Mouse (Mus musculus) MEL (cell line): ENCODE data around the gene B4galt1. TPM values are rescaled to one million over a fixed set of nuclear protein-coding genes. Genes with fewer than 3 reads are reported as not detected.

Experiments used
- DNase-seq: peaks from one replicate; pipeline ENCODE4 v3.0.0; 2011; ENCODE audit warnings: low read depth, low spot score
- H3K27ac ChIP-seq: 2 replicates; pipeline ENCODE4 v1.5.1; 2012; ENCODE audit warnings: low read depth, mild to moderate bottlenecking, control low read depth, low read length, moderate library complexity; ENCODE audit not compliant: control insufficient read depth
- H3K27me3 ChIP-seq, 2 experiments: fragments of 150-350 bp in 1 of 2; sonication (generic) in 1 of 2; 2 replicates each; pipeline ENCODE4 v1.6.1; 2012; ENCODE audit warnings: low read length in 2 of 2, mild to moderate bottlenecking in 2 of 2, improper control_type of control experiment in 1 of 2, moderate library complexity in 1 of 2; ENCODE audit not compliant: insufficient read depth in 2 of 2, control insufficient read depth in 1 of 2
- H3K36me3 ChIP-seq, 2 experiments: 2 replicates each; pipeline ENCODE4 v1.6.1; 2012 to 2014; ENCODE audit warnings: low read length in 2 of 2, improper control_type of control experiment in 1 of 2, inconsistent platforms in 1 of 2, mild to moderate bottlenecking in 1 of 2; ENCODE audit not compliant: insufficient read depth in 2 of 2, control insufficient read depth in 1 of 2
- H3K4me1 ChIP-seq, 2 experiments: fragments of 150-350 bp in 1 of 2; sonication (generic) in 1 of 2; 2 replicates each; pipeline ENCODE4 v1.6.1; 2012; ENCODE audit warnings: low read length in 2 of 2, improper control_type of control experiment in 1 of 2, mild to moderate bottlenecking in 1 of 2; ENCODE audit not compliant: insufficient read depth in 2 of 2, control insufficient read depth in 1 of 2
- H3K4me3 ChIP-seq, 2 experiments: fragments of 150-350 bp in 1 of 2; sonication (generic) in 1 of 2; 2 replicates each; pipeline ENCODE4 v1.5.1; 2012; ENCODE audit warnings: low read depth in 2 of 2, low read length in 2 of 2, mild to moderate bottlenecking in 2 of 2, moderate library complexity in 2 of 2, control low read depth in 1 of 2, improper control_type of control experiment in 1 of 2; ENCODE audit not compliant: control insufficient read depth in 1 of 2, insufficient read depth in 1 of 2
- H3K79me2 ChIP-seq: 2 replicates; pipeline ENCODE4 v1.6.1; 2012; ENCODE audit warnings: mild to moderate bottlenecking, low read length, moderate library complexity; ENCODE audit not compliant: control insufficient read depth, poor library complexity, insufficient read depth
- H3K9ac ChIP-seq: 2 replicates; pipeline ENCODE4 v1.6.1; 2012; ENCODE audit warnings: low read depth, mild to moderate bottlenecking, control low read depth, low read length, moderate library complexity; ENCODE audit not compliant: control insufficient read depth, poor library complexity, severe bottlenecking
- H3K9me3 ChIP-seq: fragments of 150-350 bp; sonication (generic); replicated peaks from 2 replicates; pipeline ENCODE4 v1.6.1; 2012; ENCODE audit warnings: mild to moderate bottlenecking, low read length, improper control_type of control experiment, moderate library complexity; ENCODE audit not compliant: insufficient read depth
- BHLHE40 ChIP-seq: IDR thresholded peaks from 2 replicates; pipeline ENCODE4 v1.6.1; 2012; ENCODE audit warnings: low read depth, mild to moderate bottlenecking, inconsistent platforms, low read length, improper control_type of control experiment, borderline replicate concordance
- CHD1 ChIP-seq: IDR thresholded peaks from 2 replicates; pipeline ENCODE4 v1.6.1; 2012; ENCODE audit warnings: low read depth, mild to moderate bottlenecking, inconsistent platforms, low read length, improper control_type of control experiment
- EP300 ChIP-seq, 2 experiments: IDR thresholded peaks; 2 replicates each; pipeline ENCODE4 v1.6.1; 2011; ENCODE audit warnings: improper control_type of control experiment in 2 of 2, low read length in 2 of 2, low read depth in 1 of 2, mild to moderate bottlenecking in 1 of 2
- ETS1 ChIP-seq: IDR thresholded peaks from 2 replicates; pipeline ENCODE4 v1.6.1; 2012; ENCODE audit warnings: low read depth, mild to moderate bottlenecking, inconsistent platforms, low read length, improper control_type of control experiment, moderate library complexity
- HCFC1 ChIP-seq: IDR thresholded peaks from 2 replicates; pipeline ENCODE4 v1.6.1; 2012; ENCODE audit warnings: low read depth, mild to moderate bottlenecking, inconsistent platforms, low read length, improper control_type of control experiment, moderate library complexity
- MAZ ChIP-seq: IDR thresholded peaks from 2 replicates; pipeline ENCODE4 v1.6.1; 2012; ENCODE audit warnings: low read depth, mild to moderate bottlenecking, inconsistent platforms, low read length, improper control_type of control experiment
- NRF1 ChIP-seq: IDR thresholded peaks from 2 replicates; pipeline ENCODE4 v1.6.1; 2014; ENCODE audit warnings: low read depth, mild to moderate bottlenecking, inconsistent platforms, low read length, improper control_type of control experiment, moderate library complexity; ENCODE audit not compliant: poor library complexity, insufficient read depth, severe bottlenecking
- POLR2AphosphoS2 ChIP-seq: IDR thresholded peaks from 2 replicates; pipeline ENCODE4 v1.6.1; 2011; ENCODE audit warnings: low read length, improper control_type of control experiment
- RAD21 ChIP-seq: IDR thresholded peaks from 2 replicates; pipeline ENCODE4 v1.6.1; 2011; ENCODE audit warnings: mild to moderate bottlenecking, low read depth, low read length, improper control_type of control experiment
- TAL1 ChIP-seq: IDR thresholded peaks from 2 replicates; pipeline ENCODE4 v1.6.1; 2012; ENCODE audit warnings: mild to moderate bottlenecking, inconsistent platforms, low read length, moderate library complexity, mixed read lengths
- TCF12 ChIP-seq: IDR thresholded peaks from 2 replicates; pipeline ENCODE4 v1.6.1; 2014; ENCODE audit warnings: low read depth, mild to moderate bottlenecking, inconsistent platforms, low read length, improper control_type of control experiment, moderate library complexity
- USF2 ChIP-seq, 2 experiments: IDR thresholded peaks; 2 replicates each; pipeline ENCODE4 v1.6.1; 2011 to 2012; ENCODE audit warnings: improper control_type of control experiment in 2 of 2, low read length in 2 of 2, borderline replicate concordance in 1 of 2, inconsistent platforms in 1 of 2, low read depth in 1 of 2, mild to moderate bottlenecking in 1 of 2; ENCODE audit not compliant: insufficient read depth in 1 of 2
- ZC3H11A ChIP-seq: IDR thresholded peaks from 2 replicates; pipeline ENCODE4 v1.6.1; 2012; ENCODE audit warnings: low read depth, mild to moderate bottlenecking, inconsistent platforms, low read length, improper control_type of control experiment
- polyA plus RNA-seq, 2 experiments: library from polyadenylated mRNA; stranded (reverse) in 1 of 2; unstranded in 1 of 2; fragments of >175 nt in 1 of 2; fragments of >200 nt in 1 of 2; gene quantifications; 2 replicates each; pipeline versions ENCODE4 v1.2.1 to v1.2.4; 2012; ENCODE audit warnings: low replicate concordance in 2 of 2, low read depth in 1 of 2; ENCODE audit not compliant: insufficient read length in 2 of 2, insufficient read depth in 1 of 2, missing spikeins in 1 of 2
- total RNA-seq: library from RNA; depleted of rRNA; stranded (reverse); fragments of 300-350 nt; gene quantifications from 2 replicates; pipeline ENCODE4 v1.2.3, GENCODE M21; 2012

Gene B4galt1
- total and polyA plus RNA-seq, 3 experiments: 10.8 to 22.5 TPM; not detected in 1

GRCm38 (mm10) chr4:40829654-40830400, 24.0 kb downstream of the B4galt1 start:
- TF ChIP-seq TAL1 (no peak), USF2 (IDR thresholded peaks at IDR 0.05; ENCODE audit: borderline replicate concordance in 1 of 2, insufficient read depth in 1 of 2, low read depth in 1 of 2, low read length in 2 of 2) (no peak), ZC3H11A (no peak), BHLHE40 (no peak), ETS1 (no peak), TCF12 (no peak), POLR2AphosphoS2 (no peak), HCFC1 (no peak), RAD21 (no peak), MAZ (no peak), EP300 (IDR thresholded peaks at IDR 0.05; ENCODE audit: low read depth in 1 of 2, low read length in 2 of 2) (no peak), CHD1 (no peak)
- H3K36me3 ChIP-seq: no peaks in the 10 kb centered on the region
- no peak overlapping the region for H3K4me3 ChIP-seq
- no peaks in the 10 kb centered on the region for H3K9me3 ChIP-seq
- H3K27ac ChIP-seq: no peak overlapping the region
- no peak for DNase-seq
- no peak overlapping the region for H3K9ac ChIP-seq
- no peaks in the 10 kb centered on the region for H3K79me2 ChIP-seq
- no peaks in the 10 kb centered on the region for H3K27me3 ChIP-seq
- no peaks in the 10 kb centered on the region for H3K4me1 ChIP-seq

- TF ChIP-seq NRF1: no peak
- no peak for TF ChIP-seq ETS1
- TF ChIP-seq BHLHE40: no peak
- TF ChIP-seq ZC3H11A: no peak
- Histone ChIP-seq H3K9ac (no peak overlapping the region), H3K4me1 (no peaks in the 10 kb centered on the region)
These were observed 24.9 kb downstream of the B4galt1 start for GRCm38 (mm10) chr4:40828910-40829309.

More at GRCm38 (mm10) chr4:40828910-40829309, 24.9 kb downstream of the B4galt1 start:
- DNase-seq: no peak
- no peaks in the 10 kb centered on the region for H3K79me2 ChIP-seq
- no peak overlapping the region for H3K4me3 ChIP-seq
- H3K9me3 ChIP-seq: no peaks in the 10 kb centered on the region
- H3K27me3 ChIP-seq: no peaks in the 10 kb centered on the region
- H3K36me3 ChIP-seq: no peaks in the 10 kb centered on the region
- no peak overlapping the region for H3K27ac ChIP-seq
